Comparison of ENCODE assay signal across 10 mouse cellular contexts in the genomic region with DNA sequence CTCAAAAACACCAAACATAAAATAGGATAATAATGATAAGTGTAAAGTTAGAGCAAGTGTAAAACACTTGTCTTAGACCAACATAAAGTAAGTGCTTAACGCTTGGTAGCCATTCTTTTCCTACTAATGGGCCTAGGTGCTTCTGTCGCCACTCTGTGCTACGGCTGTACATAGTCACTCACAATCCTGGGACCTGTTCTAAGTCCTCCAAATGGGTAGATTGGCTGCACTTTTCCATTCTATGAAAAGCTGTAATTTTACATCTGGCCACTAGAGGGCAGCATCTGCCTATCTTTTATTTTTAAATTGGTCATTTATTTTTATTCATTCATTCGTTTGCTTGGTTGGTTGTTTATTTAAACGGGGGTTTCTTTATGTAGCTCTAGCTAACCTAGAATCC. TPM values are rescaled to one million over a fixed set of nuclear protein-coding genes. Genes with fewer than 3 reads are reported as not detected.
A peak's percentile ranks its signal among the peaks of the same experiment; 100 is the strongest.
DNase-seq lines count a peak whose midpoint lies in the region; ATAC-seq and TF ChIP-seq lines count a peak whose summit lies in the region.
"Had no signal": no experiment of that assay in that cellular context is flagged by ENCODE, and none has a peak within 500 bp of the region (broad histone marks: within the 10 kb centered on the region; RNA-seq: fewer than 3 reads in every experiment).

No protein-coding gene starts in this region.

- H3K27ac ChIP-seq in liver, embryonic 14.5 days = no peak overlapping the region
- H3K27ac ChIP-seq: liver, embryonic 15.5 days had no signal

- H3K36me3 ChIP-seq in liver, embryonic 14.5 days (replicated peaks; ENCODE audit: control insufficient read depth, insufficient read depth, low read depth) = no peaks in the 10 kb centered on the region
- H3K36me3 ChIP-seq: liver, embryonic 15.5 days had no signal

- TF ChIP-seq EP300 in liver, embryonic 14.5 days (IDR thresholded peaks at IDR 0.05; ENCODE audit: low read depth) = no peak

- peak; percentile 57 for DNase-seq in cerebellum, adult 9-10 months
- DNase-seq in cerebellum, postnatal 25 days = no peak
- peak; percentile 39 for DNase-seq in layer of hippocampus, adult 11-12 months (ENCODE audit: low spot score)
- DNase-seq in layer of hippocampus, adult 9-11 months = no peak
- DNase-seq in MEL-GATA-1-ER (ENCODE audit: extremely low read depth, low read depth) = peak; percentile 55
- DNase-seq in liver, embryonic 14.5 days (ENCODE audit: low read depth in 3 of 3, low spot score in 3 of 3) = no peak
- no peak for DNase-seq in urinary bladder, postnatal 10 days (ENCODE audit: low spot score)

- H3K4me1 ChIP-seq in liver, embryonic 14.5 days (replicated peaks; ENCODE audit: control insufficient read depth in 2 of 2, insufficient read depth in 2 of 2, low read length in 1 of 2) = no peaks in the 10 kb centered on the region
- H3K4me1 ChIP-seq: liver, embryonic 15.5 days had no signal

- H3K27me3 ChIP-seq in liver, embryonic 14.5 days (ENCODE audit: control insufficient read depth, insufficient read depth, low read length) = no peaks in the 10 kb centered on the region
- H3K27me3 ChIP-seq: liver, embryonic 15.5 days had no signal

- H3K9me3 ChIP-seq in liver, embryonic 14.5 days (ENCODE audit: control insufficient read depth, low read length) = peaks cover 2% of the 10 kb centered on the region; the same call in 1 of the 2 replicates
- H3K9me3 ChIP-seq: liver, embryonic 15.5 days had no signal

- no peak overlapping the region for H3K9ac ChIP-seq in liver, embryonic 14.5 days (replicated peaks)
- H3K9ac ChIP-seq: liver, embryonic 15.5 days had no signal

- TF ChIP-seq CTCF in liver, embryonic 14.5 days (IDR thresholded peaks at IDR 0.05; ENCODE audit: low read depth) = peak; percentile 70

- 8% methylated on average over 5 of the region's 5 CpGs for WGBS in liver, embryonic 14.5 days (ENCODE audit: insufficient replicate concordance)

- no peak overlapping the region for H3K4me2 ChIP-seq in liver, embryonic 14.5 days (ENCODE audit: low read depth)
- H3K4me2 ChIP-seq: liver, embryonic 15.5 days had no signal

- H3K4me3 ChIP-seq in liver, embryonic 14.5 days (ENCODE audit: insufficient read depth in 1 of 2, low read depth in 2 of 2, low read length in 2 of 2) = no peak overlapping the region
- H3K4me3 ChIP-seq: erythroblast, embryonic 14.5 days; liver, embryonic 15.5 days had no signal

- ATAC-seq in liver, embryonic 14.5 days (ENCODE audit: insufficient read depth) = no peak
- ATAC-seq in granulocyte monocyte progenitor cell, adult 5-6 weeks (replicated peaks; ENCODE audit: poor library complexity, severe bottlenecking) = no peak

RNA-seq across cellular contexts. Expression of gene Zfp36l1, which starts 44.9 kb away (rescaled TPM):
- 19.4 and 23.5 TPM in 2 replicates for polyA plus RNA-seq in liver, embryonic 14.5 days (2012; rRNA removed)
- polyA plus RNA-seq in liver, embryonic 14.5 days (2014; fragmentation: Nextera tagmentation; extraction: Ambion mirVana) = 22.7 and 28.5 TPM in 2 replicates
- total RNA-seq in granulocyte monocyte progenitor cell, adult 5-6 weeks (2014; fragmentation: Nextera tagmentation) = 1.9 and 8.5 TPM in 2 replicates
- total RNA-seq in granulocyte monocyte progenitor cell, adult 5-6 weeks (2017) = 0.36 and 0.56 TPM in 2 replicates

Comparison
In these comparisons a context has a peak if more than half of its experiments do, and no peak if none do; other contexts are left out.
1. DNase-seq: peak in cerebellum, adult 9-10 months (single experiment), layer of hippocampus, adult 11-12 months (single experiment) and MEL-GATA-1-ER (single experiment); none in cerebellum, postnatal 25 days (0 of 2), layer of hippocampus, adult 9-11 months (single experiment), liver, embryonic 14.5 days (0 of 3) and urinary bladder, postnatal 10 days (single experiment).